Mouse (Mus musculus) E14TG2a.4 (cell line): ENCODE measurements around the gene Gm4779.

Source experiments
- CTCF ChIP-seq: conservative IDR thresholded peaks from 2 replicates; pipeline ENCODE4 v1.5.1; 2014; ENCODE audit warnings: low read length
- POU5F1 ChIP-seq: IDR thresholded peaks from 2 replicates; pipeline ENCODE4 v1.6.1; 2014; ENCODE audit warnings: low read length, borderline replicate concordance

DNA sequence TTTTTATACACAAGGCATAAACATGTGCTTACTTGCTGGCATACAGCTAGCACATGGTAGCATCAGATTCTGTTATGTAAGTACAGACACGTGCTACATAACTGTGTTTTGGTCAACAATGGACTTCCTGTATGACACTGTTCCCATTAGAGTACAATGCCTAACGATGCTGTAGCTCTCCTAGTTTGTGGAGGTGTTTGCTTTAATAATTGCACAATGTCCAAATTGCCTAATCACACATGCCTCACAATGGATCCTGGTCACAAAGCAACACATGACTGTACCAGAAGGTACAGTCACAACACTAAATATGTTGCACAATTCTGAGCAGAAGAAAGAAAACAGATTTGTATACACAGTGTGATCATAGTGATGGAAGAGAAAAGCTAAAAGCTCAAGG, 24.7 kb downstream of the Gm4779 start:
- TF ChIP-seq CTCF: no peak
- TF ChIP-seq POU5F1: no peak
